Mouse (Mus musculus) lung, postnatal 10 days (tissue): ENCODE results near the gene Pvalb.

ENCODE experiments used
- DNase-seq: peaks from one replicate; pipeline ENCODE4 v3.0.0; 2021

The Pvalb gene

GRCm38 (mm10) chr15:78206312-78206711, at the start of gene Pvalb:
Gene Pvalb, minus strand, starts transcription at chr15:78206400.
- DNase-seq = no peak

- peak; percentile 64 for DNase-seq
Measured at GRCm38 (mm10) chr15:78254751-78255150, 48.6 kb upstream of the Pvalb start.

GRCm38 (mm10) chr15:78248410-78248809, 42.2 kb upstream of the Pvalb start:
- peak; percentile 31 for DNase-seq

GRCm38 (mm10) chr15:78247659-78248058, 41.5 kb upstream of the Pvalb start:
- DNase-seq = peak; percentile 24

GRCm38 (mm10) chr15:78246143-78247116, 40.2 kb upstream of the Pvalb start:
- DNase-seq = no peak

GRCm38 (mm10) chr15:78244695-78245492, 38.7 kb upstream of the Pvalb start, which contains the start of gene Ncf4:
Gene Ncf4, plus strand, starts transcription at chr15:78244801.
- peak; percentile 33 for DNase-seq

GRCm38 (mm10) chr15:78243774-78244173, 37.6 kb upstream of the Pvalb start:
- DNase-seq = peak; percentile 24

GRCm38 (mm10) chr15:78243061-78243460, 36.9 kb upstream of the Pvalb start:
- DNase-seq = no peak

GRCm38 (mm10) chr15:78241335-78241734, 35.1 kb upstream of the Pvalb start:
- no peak for DNase-seq

GRCm38 (mm10) chr15:78239956-78240617, 33.9 kb upstream of the Pvalb start:
- DNase-seq = no peak

- DNase-seq = peak; percentile 78
Measured at GRCm38 (mm10) chr15:78239453-78239852, 33.3 kb upstream of the Pvalb start.

- no peak for DNase-seq
Measured at GRCm38 (mm10) chr15:78234823-78235509, 28.8 kb upstream of the Pvalb start.

GRCm38 (mm10) chr15:78231346-78232331, 25.4 kb upstream of the Pvalb start:
- DNase-seq = no peak

- no peak for DNase-seq
Measured at GRCm38 (mm10) chr15:78227816-78228215, 21.6 kb upstream of the Pvalb start.

- DNase-seq = no peak
Measured at GRCm38 (mm10) chr15:78215269-78215668, 9.1 kb upstream of the Pvalb start.

GRCm38 (mm10) chr15:78211367-78211766, 5.2 kb upstream of the Pvalb start:
- DNase-seq = no peak

- DNase-seq = no peak
Measured at GRCm38 (mm10) chr15:78210203-78210602, 4.0 kb upstream of the Pvalb start.

GRCm38 (mm10) chr15:78205192-78205591, 1.0 kb downstream of the Pvalb start:
- peak; percentile 71 for DNase-seq

GRCm38 (mm10) chr15:78204053-78204847, 1.9 kb downstream of the Pvalb start:
- DNase-seq = peak; percentile 30
